Mouse (Mus musculus) bone marrow macrophage, adult 2 months (primary cell): Measurements from ENCODE around the gene Supt3. TPM values are rescaled to one million over a fixed set of nuclear protein-coding genes. Genes with fewer than 3 reads are reported as not detected.

Experiments
- H3K27ac ChIP-seq: 2 replicates; pipeline ENCODE4 v1.5.1; 2012; ENCODE audit warnings: low read depth, low read length; ENCODE audit not compliant: insufficient read depth
- H3K4me1 ChIP-seq: 2 replicates; pipeline ENCODE4 v1.6.1; 2012; ENCODE audit warnings: low read length; ENCODE audit not compliant: control insufficient read depth, insufficient read depth
- H3K4me3 ChIP-seq: 2 replicates; pipeline ENCODE4 v1.5.1; 2012; ENCODE audit warnings: mild to moderate bottlenecking, low read length, moderate library complexity; ENCODE audit not compliant: insufficient read depth
- CTCF ChIP-seq: IDR thresholded peaks from 2 replicates; pipeline ENCODE4 v1.5.1; 2012; ENCODE audit warnings: low read depth, mild to moderate bottlenecking, low read length, moderate library complexity
- POLR2A ChIP-seq: IDR thresholded peaks from 2 replicates; pipeline ENCODE4 v1.6.1; 2012; ENCODE audit warnings: mild to moderate bottlenecking, low read depth, low read length, borderline replicate concordance
- polyA plus RNA-seq: library from polyadenylated mRNA; stranded (reverse); fragments of >200 nt; gene quantifications from 2 replicates; pipeline ENCODE4 v1.2.4, GENCODE M21; 2012; ENCODE audit not compliant: missing spikeins, insufficient read depth, insufficient read length

Supt3 gene
- polyA plus RNA-seq, 1 experiment, result 14.5 TPM

GRCm38 (mm10) chr17:45136491-45136890 lies 359.5 kb downstream of the Supt3 start:
- Histone ChIP-seq H3K4me3 (no peak overlapping the region), H3K4me1 (no peaks in the 10 kb centered on the region), H3K27ac (no peak overlapping the region)
- TF ChIP-seq CTCF, result no peak
- TF ChIP-seq POLR2A, result no peak

DNA sequence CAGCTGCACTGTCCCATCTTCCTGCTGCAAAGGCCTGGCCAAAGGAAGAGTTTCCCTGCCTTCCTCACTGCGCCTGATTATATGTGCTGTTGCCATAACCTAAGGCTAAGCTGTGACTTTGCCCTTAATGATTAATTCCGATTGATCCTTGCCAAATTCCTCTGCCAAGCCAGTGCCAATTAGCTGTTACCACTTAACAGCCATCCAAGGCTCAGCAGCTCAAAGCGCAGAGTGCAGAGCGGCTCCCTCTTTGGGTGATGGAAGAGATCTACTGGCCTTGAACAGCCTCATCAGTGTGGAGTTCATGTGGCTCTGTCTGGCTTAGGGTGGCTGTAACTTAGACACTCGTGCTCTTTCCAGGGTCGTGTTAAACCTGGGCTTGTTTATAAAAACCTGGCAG lies 366.1 kb downstream of the Supt3 start:
- Histone ChIP-seq H3K4me3 (no peak overlapping the region), H3K27ac (no peak overlapping the region), H3K4me1 (no peaks in the 10 kb centered on the region)
- no peak for TF ChIP-seq CTCF
- TF ChIP-seq POLR2A, result no peak

DNA sequence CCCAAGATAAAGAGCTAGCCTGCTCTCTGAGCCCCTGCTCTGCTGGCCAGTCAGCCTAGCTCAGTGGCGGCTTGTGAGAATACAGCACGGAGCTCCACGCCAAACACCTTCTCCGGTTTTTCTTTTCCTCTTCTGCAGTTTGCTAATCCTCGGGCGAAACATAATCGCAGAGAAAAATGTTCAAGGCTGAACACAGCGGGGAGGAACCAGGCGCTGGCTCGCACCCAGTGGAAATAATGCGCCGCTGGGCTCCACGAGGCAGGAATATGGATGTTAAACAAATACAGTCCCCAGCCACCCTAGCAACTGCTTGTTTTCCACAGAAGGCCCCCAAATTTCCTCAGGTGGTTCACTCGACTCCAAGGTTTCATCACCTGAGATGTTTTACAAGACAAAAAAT lies 367.7 kb downstream of the Supt3 start:
- Histone ChIP-seq H3K27ac (no peak overlapping the region), H3K4me1 (no peaks in the 10 kb centered on the region), H3K4me3 (no peak overlapping the region)
- TF ChIP-seq CTCF (no peak), POLR2A (no peak)

DNA sequence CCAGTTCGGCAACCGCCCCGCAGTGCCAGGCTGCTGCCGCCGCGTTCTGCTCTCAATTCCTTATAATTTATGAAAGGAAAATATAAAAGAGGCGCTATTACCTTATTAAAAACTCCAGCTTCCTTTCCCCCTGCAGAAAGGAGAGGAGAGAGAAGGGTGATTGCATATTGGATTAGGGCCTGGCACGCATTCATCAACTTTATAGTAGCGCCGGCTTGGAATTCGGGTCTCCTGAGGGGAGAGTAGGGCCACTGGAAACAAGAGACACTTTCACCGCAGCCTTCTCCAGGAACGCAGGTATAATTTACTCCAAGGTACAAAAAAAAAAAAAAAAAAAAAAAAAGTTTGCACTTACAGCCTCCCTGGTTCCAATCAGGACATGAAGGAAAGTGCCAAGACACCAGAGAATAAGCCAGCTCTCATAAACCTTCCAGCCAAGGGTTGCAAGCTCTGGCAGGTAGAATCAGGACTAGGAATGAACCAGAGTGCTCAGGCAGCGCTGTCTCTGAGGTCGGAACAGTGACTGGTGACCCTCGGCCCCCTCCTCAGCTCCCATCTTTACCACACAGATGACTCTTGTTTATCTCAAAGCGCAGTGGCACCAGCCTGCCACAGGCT lies 374.5 kb downstream of the Supt3 start:
- Histone ChIP-seq H3K27ac (no peak overlapping the region), H3K4me1 (no peaks in the 10 kb centered on the region), H3K4me3 (no peak overlapping the region)
- no peak for TF ChIP-seq POLR2A
- TF ChIP-seq CTCF, result no peak

- no peak overlapping the region for H3K4me3 ChIP-seq
- H3K27ac ChIP-seq, result no peak overlapping the region
- H3K4me1 ChIP-seq, result no peaks in the 10 kb centered on the region
- TF ChIP-seq POLR2A, result no peak
- TF ChIP-seq CTCF, result no peak
These were observed 376.8 kb downstream of the Supt3 start for GRCm38 (mm10) chr17:45153721-45154120.

DNA sequence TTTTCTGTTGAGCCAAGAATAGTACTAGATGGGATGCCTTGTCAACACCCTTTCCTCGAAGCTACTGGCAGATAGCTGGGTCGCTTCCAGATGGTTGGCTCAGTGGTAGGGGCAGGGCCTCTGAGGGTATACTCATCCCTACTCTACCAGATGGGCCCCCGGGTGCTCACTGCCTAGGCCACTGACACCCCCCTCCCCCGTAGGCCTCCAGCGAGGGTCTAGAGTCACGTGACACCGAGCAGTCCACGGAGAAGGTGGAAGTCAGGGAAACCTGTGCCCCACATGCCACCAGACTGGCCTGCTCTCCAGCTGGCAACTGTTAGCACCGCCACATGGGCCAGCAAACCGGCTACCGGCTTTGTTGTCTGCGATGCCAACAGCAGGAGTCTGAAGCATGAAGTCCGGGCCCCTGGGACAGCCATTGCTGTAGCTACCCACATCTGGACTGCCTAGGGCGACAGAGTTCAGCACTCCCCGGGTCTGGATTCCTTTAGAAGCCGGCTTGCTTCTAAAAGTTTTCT lies 381.3 kb downstream of the Supt3 start:
- H3K27ac ChIP-seq, result no peak overlapping the region
- H3K4me1 ChIP-seq, result no peaks in the 10 kb centered on the region
- no peak overlapping the region for H3K4me3 ChIP-seq
- TF ChIP-seq POLR2A, result no peak
- TF ChIP-seq CTCF, result no peak

DNA sequence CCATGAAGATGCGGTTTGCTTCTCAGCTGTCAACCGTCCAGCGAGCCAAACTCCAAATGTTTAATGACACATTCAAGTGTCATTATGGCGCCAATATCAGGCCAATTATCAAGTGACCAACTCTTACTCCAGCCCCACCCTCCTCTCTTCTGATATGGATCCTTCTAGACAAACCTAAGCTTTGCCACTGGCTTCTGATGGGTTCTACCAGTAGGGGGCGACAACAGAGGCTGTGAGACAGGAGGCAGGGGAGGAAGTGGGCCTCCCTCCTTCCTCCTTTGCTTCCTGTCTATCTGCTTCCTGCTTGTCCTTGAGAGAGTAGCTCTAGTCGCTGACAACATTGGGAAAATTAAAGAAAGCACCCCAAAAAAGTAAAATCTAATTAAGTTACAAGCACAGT lies 383.7 kb downstream of the Supt3 start:
- Histone ChIP-seq H3K4me3 (no peak overlapping the region), H3K4me1 (no peaks in the 10 kb centered on the region), H3K27ac (no peak overlapping the region)
- TF ChIP-seq CTCF, result peak; percentile 30; the same call in 1 of the 2 replicates
- no peak for TF ChIP-seq POLR2A

DNA sequence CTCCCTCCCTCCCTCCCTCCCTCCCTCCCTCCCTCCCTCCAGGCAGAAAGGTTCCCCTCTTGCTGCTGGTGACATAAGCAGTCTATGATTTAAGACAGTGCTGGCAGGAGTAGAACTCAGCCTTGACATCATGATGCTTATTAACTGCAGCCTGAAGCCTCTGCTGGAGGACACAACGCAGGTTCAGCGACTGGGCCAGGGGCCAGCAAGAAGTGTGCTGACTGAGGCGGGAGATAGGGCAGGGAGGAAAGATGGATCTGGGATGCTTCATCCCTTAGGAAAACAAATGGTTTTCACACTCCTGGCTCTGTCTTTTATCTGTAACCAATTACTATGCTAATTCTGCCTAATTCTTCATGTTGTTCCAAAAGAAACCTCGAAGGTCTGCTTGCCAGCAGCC lies 388.8 kb downstream of the Supt3 start:
- Histone ChIP-seq H3K27ac (no peak overlapping the region), H3K4me3 (no peak overlapping the region), H3K4me1 (no peaks in the 10 kb centered on the region)
- no peak for TF ChIP-seq POLR2A
- no peak for TF ChIP-seq CTCF

Other genes with a start within 250 kb of the Supt3 start
- gene Runx2, start 37.6 kb downstream of the Supt3 start, polyA plus RNA-seq, result 4.0 and 7.9 TPM in 2 replicates